Mouse (Mus musculus): Measurements from ENCODE around the gene Wipf1. TPM values are rescaled to one million over a fixed set of nuclear protein-coding genes. Genes with fewer than 3 reads are reported as not detected.

Wipf1 gene
- polyA plus RNA-seq, 1 experiment: 47.3 TPM

GRCm38 (mm10) chr2:73450172-73450715 is 79.3 kb downstream of the Wipf1 start:
- H3K27ac ChIP-seq (ENCODE audit: control insufficient read depth, insufficient read depth, low read depth, low read length, poor library complexity): no peak overlapping the region

GRCm38 (mm10) chr2:73443985-73444384 is 85.5 kb downstream of the Wipf1 start:
- H3K4me1 ChIP-seq (ENCODE audit: control insufficient read depth, insufficient read depth, low read length): no peaks in the 10 kb centered on the region
- no peak for TF ChIP-seq POLR2A (IDR thresholded peaks at IDR 0.05; ENCODE audit: borderline replicate concordance, control insufficient read depth, low read depth, low read length)
- no peak for TF ChIP-seq CTCF (IDR thresholded peaks at IDR 0.05; ENCODE audit: control insufficient read depth, insufficient read depth, low read length)
- no peak overlapping the region for H3K27ac ChIP-seq (ENCODE audit: control insufficient read depth, insufficient read depth, low read depth, low read length, poor library complexity)
- no peak overlapping the region for H3K4me3 ChIP-seq (replicated peaks; ENCODE audit: control insufficient read depth, low read depth, low read length)
- WGBS: 87% methylated on average over 10 of the region's 10 CpGs

More at GRCm38 (mm10) chr2:73450172-73450715, 79.3 kb downstream of the Wipf1 start:
- no peak overlapping the region for H3K4me3 ChIP-seq (replicated peaks; ENCODE audit: control insufficient read depth, low read depth, low read length)
- WGBS: 55% methylated on average over 6 of the region's 6 CpGs
- TF ChIP-seq POLR2A (IDR thresholded peaks at IDR 0.05; ENCODE audit: borderline replicate concordance, control insufficient read depth, low read depth, low read length) (no peak), CTCF (IDR thresholded peaks at IDR 0.05; ENCODE audit: control insufficient read depth, insufficient read depth, low read length) (no peak)
- H3K4me1 ChIP-seq (ENCODE audit: control insufficient read depth, insufficient read depth, low read length): peaks cover 5% of the 10 kb centered on the region; the same call in 1 of the 2 replicates

GRCm38 (mm10) chr2:73442015-73442414 is 87.5 kb downstream of the Wipf1 start:
- TF ChIP-seq CTCF (IDR thresholded peaks at IDR 0.05; ENCODE audit: control insufficient read depth, insufficient read depth, low read length) (no peak), POLR2A (IDR thresholded peaks at IDR 0.05; ENCODE audit: borderline replicate concordance, control insufficient read depth, low read depth, low read length) (no peak)
- WGBS: 79% methylated on average over 2 of the region's 2 CpGs

GRCm38 (mm10) chr2:73440319-73440718 is 89.2 kb downstream of the Wipf1 start:
- no peak overlapping the region for H3K27ac ChIP-seq (ENCODE audit: control insufficient read depth, insufficient read depth, low read depth, low read length, poor library complexity)
- WGBS: 86% methylated on average over 2 of the region's 2 CpGs
- no peaks in the 10 kb centered on the region for H3K4me1 ChIP-seq (ENCODE audit: control insufficient read depth, insufficient read depth, low read length)
- TF ChIP-seq CTCF (IDR thresholded peaks at IDR 0.05; ENCODE audit: control insufficient read depth, insufficient read depth, low read length) (no peak), POLR2A (IDR thresholded peaks at IDR 0.05; ENCODE audit: borderline replicate concordance, control insufficient read depth, low read depth, low read length) (no peak)
- H3K4me3 ChIP-seq (replicated peaks; ENCODE audit: control insufficient read depth, low read depth, low read length): no peak overlapping the region

More at GRCm38 (mm10) chr2:73442015-73442414, 87.5 kb downstream of the Wipf1 start:
- no peak overlapping the region for H3K4me3 ChIP-seq (replicated peaks; ENCODE audit: control insufficient read depth, low read depth, low read length)
- no peaks in the 10 kb centered on the region for H3K4me1 ChIP-seq (ENCODE audit: control insufficient read depth, insufficient read depth, low read length)
- no peak overlapping the region for H3K27ac ChIP-seq (ENCODE audit: control insufficient read depth, insufficient read depth, low read depth, low read length, poor library complexity)

- TF ChIP-seq POLR2A (IDR thresholded peaks at IDR 0.05; ENCODE audit: borderline replicate concordance, control insufficient read depth, low read depth, low read length) (no peak), CTCF (IDR thresholded peaks at IDR 0.05; ENCODE audit: control insufficient read depth, insufficient read depth, low read length) (no peak)
- H3K27ac ChIP-seq (ENCODE audit: control insufficient read depth, insufficient read depth, low read depth, low read length, poor library complexity): no peak overlapping the region
- WGBS: 85% methylated on average over 18 of the region's 18 CpGs
- no peak overlapping the region for H3K4me3 ChIP-seq (replicated peaks; ENCODE audit: control insufficient read depth, low read depth, low read length)
- H3K4me1 ChIP-seq (ENCODE audit: control insufficient read depth, insufficient read depth, low read length): no peaks in the 10 kb centered on the region
Measured at GRCm38 (mm10) chr2:73436976-73437375, 92.6 kb downstream of the Wipf1 start.

GRCm38 (mm10) chr2:73435847-73436246 is 93.7 kb downstream of the Wipf1 start:
- Histone ChIP-seq H3K4me1 (ENCODE audit: control insufficient read depth, insufficient read depth, low read length) (no peaks in the 10 kb centered on the region), H3K4me3 (replicated peaks; ENCODE audit: control insufficient read depth, low read depth, low read length) (no peak overlapping the region), H3K27ac (ENCODE audit: control insufficient read depth, insufficient read depth, low read depth, low read length, poor library complexity) (no peak overlapping the region)
- WGBS: 75% methylated on average over 2 of the region's 2 CpGs
- no peak for TF ChIP-seq CTCF (IDR thresholded peaks at IDR 0.05; ENCODE audit: control insufficient read depth, insufficient read depth, low read length)
- TF ChIP-seq POLR2A (IDR thresholded peaks at IDR 0.05; ENCODE audit: borderline replicate concordance, control insufficient read depth, low read depth, low read length): no peak

GRCm38 (mm10) chr2:73431959-73432396 is 97.6 kb downstream of the Wipf1 start:
- WGBS: 74% methylated on average over 14 of the region's 14 CpGs
- TF ChIP-seq CTCF (IDR thresholded peaks at IDR 0.05; ENCODE audit: control insufficient read depth, insufficient read depth, low read length) (no peak), POLR2A (IDR thresholded peaks at IDR 0.05; ENCODE audit: borderline replicate concordance, control insufficient read depth, low read depth, low read length) (no peak)
- Histone ChIP-seq H3K4me1 (ENCODE audit: control insufficient read depth, insufficient read depth, low read length) (no peaks in the 10 kb centered on the region), H3K27ac (ENCODE audit: control insufficient read depth, insufficient read depth, low read depth, low read length, poor library complexity) (no peak overlapping the region), H3K4me3 (replicated peaks; ENCODE audit: control insufficient read depth, low read depth, low read length) (no peak overlapping the region)

- 59% methylated on average over 21 of the region's 21 CpGs for WGBS
- Histone ChIP-seq H3K4me1 (ENCODE audit: control insufficient read depth, insufficient read depth, low read length) (no peaks in the 10 kb centered on the region), H3K4me3 (replicated peaks; ENCODE audit: control insufficient read depth, low read depth, low read length) (no peak overlapping the region), H3K27ac (ENCODE audit: control insufficient read depth, insufficient read depth, low read depth, low read length, poor library complexity) (no peak overlapping the region)
- TF ChIP-seq POLR2A (IDR thresholded peaks at IDR 0.05; ENCODE audit: borderline replicate concordance, control insufficient read depth, low read depth, low read length): no peak
- TF ChIP-seq CTCF (IDR thresholded peaks at IDR 0.05; ENCODE audit: control insufficient read depth, insufficient read depth, low read length): no peak
Measured at GRCm38 (mm10) chr2:73428803-73429468, 100.6 kb downstream of the Wipf1 start.
